Mouse (Mus musculus): ENCODE measurements at regions not wholly inside any gene's neighbourhood (a gene's known extent, or its start where the extent isn't known, plus 50 kb on each side); places are given as distances from the start of the nearest gene placed in this dataset.

DNA sequence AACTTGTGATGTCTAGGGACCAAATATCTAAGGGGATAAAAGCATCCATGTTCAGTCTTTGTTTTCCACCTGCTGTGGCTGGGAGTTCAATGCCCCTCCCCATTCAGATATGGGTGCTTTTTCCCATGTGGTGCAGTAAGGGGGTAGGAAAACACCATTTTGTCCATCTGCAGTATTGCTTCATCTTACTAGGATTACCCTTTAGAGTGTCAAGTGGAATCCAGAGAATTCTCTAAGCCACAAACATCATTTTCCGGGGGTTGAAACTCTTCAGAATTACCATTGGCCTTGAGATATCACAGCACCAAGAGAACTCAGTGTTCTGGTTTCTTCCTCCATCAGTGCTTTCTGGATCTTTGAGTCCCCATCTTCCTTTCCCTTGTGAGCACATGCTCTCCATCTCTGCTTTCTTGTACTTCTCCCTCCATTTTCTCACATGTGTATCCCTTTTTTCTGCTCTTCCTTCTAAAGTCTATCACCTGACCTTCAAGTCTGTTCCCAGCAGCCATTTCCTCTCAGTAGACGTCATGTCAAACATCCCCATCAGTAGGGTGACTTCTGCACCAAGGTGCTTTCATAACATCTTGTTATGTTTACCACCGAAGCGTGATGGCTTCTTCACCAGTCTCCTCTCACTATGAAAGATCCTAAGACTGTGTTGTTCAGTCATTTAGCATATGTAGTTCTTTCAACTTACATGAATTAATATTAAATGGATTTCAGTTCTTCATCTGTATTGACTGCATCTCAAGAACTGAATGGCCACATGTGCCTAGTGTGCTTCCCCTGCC lies 431.6 kb upstream of the Ubash3b start:
- Histone ChIP-seq H3K9ac (no peak overlapping the region), H3K27me3 (no peaks in the 10 kb centered on the region), H3K4me1 (peaks cover 37% of the 10 kb centered on the region), H3K4me2 (no peak overlapping the region), H3K36me3 (peaks cover 31% of the 10 kb centered on the region), H3K27ac (no peak overlapping the region; the same call in 1 of the 2 replicates), H3K9me3 (no peaks in the 10 kb centered on the region), H3K4me3 (no peak overlapping the region)
- no peak for ATAC-seq (ENCODE audit: insufficient number of reproducible peaks, low FRiP score, low TSS enrichment, low read depth)
- 81% methylated on average over 4 of the region's 4 CpGs for WGBS

DNA sequence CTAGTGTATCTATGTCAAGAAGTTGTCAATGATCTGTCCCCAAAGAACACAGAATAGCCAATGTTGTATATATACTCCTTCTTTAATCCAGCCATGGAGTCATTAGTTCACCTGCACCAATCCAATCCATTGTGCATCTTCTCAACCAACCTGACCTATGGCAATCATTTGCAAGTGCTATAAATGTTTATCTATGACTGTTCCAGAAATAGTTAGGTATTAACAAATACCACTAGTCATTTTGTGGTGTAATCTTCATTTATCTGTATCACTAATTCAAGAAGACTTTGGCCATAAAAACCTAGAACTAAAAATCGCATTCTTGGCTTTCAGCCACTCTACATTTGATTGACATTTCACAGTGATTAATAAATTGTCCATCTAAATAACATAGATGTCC lies 430.6 kb upstream of the Ubash3b start:
- Histone ChIP-seq H3K27ac (no peak overlapping the region), H3K4me1 (peaks cover 44% of the 10 kb centered on the region), H3K4me3 (no peak overlapping the region), H3K4me2 (no peak overlapping the region), H3K36me3 (peaks cover 35% of the 10 kb centered on the region), H3K9ac (no peak overlapping the region), H3K27me3 (no peaks in the 10 kb centered on the region), H3K9me3 (no peaks in the 10 kb centered on the region)
- no peak for ATAC-seq (ENCODE audit: insufficient number of reproducible peaks, low FRiP score, low TSS enrichment, low read depth)
- WGBS = 84% methylated on average over 1 of the region's 1 CpGs

DNA sequence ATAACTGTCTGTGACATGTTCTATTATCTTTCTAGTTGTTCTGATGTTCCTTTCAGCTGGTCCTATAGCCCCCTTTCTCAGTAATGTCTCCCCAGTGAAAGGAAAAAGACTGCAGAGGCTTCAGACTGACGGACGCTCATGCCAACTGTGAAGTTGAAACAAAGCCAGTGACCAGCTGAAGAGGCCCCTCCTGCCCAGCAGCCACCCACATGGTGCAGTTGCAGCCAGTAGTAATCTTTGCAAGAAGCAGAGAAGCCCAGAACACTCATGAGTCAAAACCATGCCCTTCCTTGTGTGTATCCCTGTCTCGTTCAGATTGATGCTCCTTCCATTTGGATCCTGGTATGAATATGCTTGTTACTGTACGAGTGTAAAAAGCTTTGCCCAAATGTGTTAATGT lies 428.7 kb upstream of the Ubash3b start:
- no peaks in the 10 kb centered on the region for H3K27me3 ChIP-seq
- no peak overlapping the region for H3K4me2 ChIP-seq
- no peak for ATAC-seq (ENCODE audit: insufficient number of reproducible peaks, low FRiP score, low TSS enrichment, low read depth)
- no peaks in the 10 kb centered on the region for H3K9me3 ChIP-seq
- no peak overlapping the region for H3K4me3 ChIP-seq
- 58% methylated on average over 4 of the region's 4 CpGs for WGBS
- peaks cover 47% of the 10 kb centered on the region for H3K4me1 ChIP-seq
- peak overlapping the region; percentile 59; the same call in 1 of the 2 replicates for H3K27ac ChIP-seq
- H3K9ac ChIP-seq = no peak overlapping the region
- peaks cover 39% of the 10 kb centered on the region for H3K36me3 ChIP-seq

DNA sequence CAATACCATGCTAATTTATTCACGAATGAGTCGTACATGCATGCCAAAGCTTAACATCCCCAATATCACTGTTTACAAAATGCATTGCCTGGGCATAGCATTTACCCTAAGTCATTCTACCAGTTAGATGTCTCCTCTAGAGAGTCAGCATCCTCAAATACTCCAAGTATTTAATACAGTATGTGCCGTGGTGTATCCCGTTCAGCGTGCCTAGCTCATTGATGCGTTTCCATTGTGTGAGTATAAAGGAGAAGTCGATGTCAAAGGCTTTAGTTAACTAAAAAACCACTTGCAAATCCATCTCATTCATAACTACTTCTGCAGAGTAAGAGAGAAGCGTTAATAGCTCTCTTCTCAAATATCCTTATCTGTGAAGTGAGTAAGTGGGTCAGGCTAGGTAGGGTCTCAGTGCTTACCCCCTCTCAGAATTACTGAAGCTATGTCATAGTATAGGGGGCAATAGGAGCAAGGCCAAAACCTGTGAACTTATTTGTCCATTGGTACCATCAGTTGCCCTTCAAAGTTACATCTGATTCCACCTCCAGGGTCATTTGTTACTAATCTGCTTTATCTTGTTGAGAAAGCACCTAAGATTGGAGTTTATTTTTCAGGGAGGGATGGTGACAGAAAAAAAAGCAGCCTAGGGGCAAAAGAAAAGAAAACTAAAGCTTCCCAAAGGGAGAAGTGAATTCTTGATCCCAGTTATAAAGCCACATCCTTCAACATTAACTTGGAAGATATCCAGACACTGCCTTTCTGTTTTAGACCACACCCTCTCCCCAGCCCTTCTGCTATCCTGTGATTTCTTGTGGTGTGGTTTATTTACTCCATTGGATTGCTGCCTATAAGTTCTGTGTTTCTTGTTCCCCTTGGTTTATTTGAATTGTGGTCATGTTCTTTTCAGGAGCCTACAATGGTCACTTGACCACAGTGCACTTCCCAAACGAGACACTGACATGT lies 427.2 kb upstream of the Ubash3b start:
- no peak for ATAC-seq (ENCODE audit: insufficient number of reproducible peaks, low FRiP score, low TSS enrichment, low read depth)
- Histone ChIP-seq H3K9ac (no peak overlapping the region), H3K4me2 (no peak overlapping the region; the same call in 1 of the 2 replicates), H3K4me1 (peaks cover 42% of the 10 kb centered on the region), H3K4me3 (no peak overlapping the region), H3K27me3 (no peaks in the 10 kb centered on the region), H3K27ac (peak overlapping the region; percentile 59), H3K9me3 (no peaks in the 10 kb centered on the region), H3K36me3 (peaks cover 39% of the 10 kb centered on the region)
- WGBS = 70% methylated on average over 9 of the region's 9 CpGs

DNA sequence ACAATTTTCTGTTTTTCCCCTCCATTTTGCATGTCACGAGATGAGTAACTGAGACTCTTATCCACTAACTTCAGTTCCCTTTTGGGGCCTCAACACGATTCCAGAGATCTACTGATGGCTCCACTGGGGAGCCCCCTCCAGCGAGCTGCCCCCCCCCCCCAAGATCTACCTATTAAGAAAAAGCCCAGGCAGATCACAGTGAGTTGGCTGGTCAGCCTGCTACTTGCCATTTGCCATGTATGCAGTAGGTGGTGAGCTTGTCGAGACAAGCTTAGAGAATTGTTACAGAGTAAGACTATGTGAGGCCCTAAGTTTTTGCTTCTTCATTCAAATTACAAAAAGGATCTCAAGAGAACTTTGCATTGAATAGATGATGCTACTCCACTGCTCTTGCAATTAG lies 426.3 kb upstream of the Ubash3b start:
- Histone ChIP-seq H3K4me3 (no peak overlapping the region), H3K27ac (peak overlapping the region; percentile 63), H3K4me2 (no peak overlapping the region), H3K36me3 (peaks cover 33% of the 10 kb centered on the region), H3K9me3 (no peaks in the 10 kb centered on the region), H3K4me1 (peaks cover 40% of the 10 kb centered on the region), H3K9ac (no peak overlapping the region), H3K27me3 (no peaks in the 10 kb centered on the region)
- no peak for ATAC-seq (ENCODE audit: insufficient number of reproducible peaks, low FRiP score, low TSS enrichment, low read depth)
- 35% methylated on average over 4 of the region's 4 CpGs for WGBS

DNA sequence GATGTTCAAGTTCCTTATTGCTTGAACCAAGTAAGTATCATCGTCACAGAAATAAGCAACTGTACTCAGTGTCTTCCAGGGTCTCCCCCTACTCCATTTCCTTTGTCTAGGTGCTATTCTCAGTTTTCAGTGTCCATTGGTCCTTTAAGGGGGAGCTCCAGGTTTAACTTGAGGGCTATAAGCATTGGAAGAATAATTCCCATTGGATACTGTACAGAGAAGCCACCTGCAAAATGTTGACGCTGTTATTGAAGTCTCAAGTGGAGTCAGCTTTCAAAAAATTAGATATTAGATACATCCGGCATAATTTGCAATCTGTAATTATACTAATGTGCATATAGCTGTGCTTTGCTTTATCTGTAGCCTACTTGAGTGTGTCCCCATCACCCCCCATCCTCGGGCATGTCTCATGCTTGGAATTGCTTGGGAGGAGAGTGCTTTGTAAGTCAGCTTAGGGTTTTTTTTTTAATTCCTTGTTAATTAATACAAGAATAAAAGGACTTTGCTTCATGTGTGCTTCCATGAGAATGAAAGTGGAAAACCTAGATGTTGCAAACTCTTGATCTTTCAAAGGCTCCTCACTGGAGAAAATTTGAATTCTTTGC lies 425.6 kb upstream of the Ubash3b start:
- 60% methylated on average over 4 of the region's 4 CpGs for WGBS
- Histone ChIP-seq H3K4me2 (peak overlapping the region; percentile 33), H3K9me3 (no peaks in the 10 kb centered on the region), H3K4me3 (peak overlapping the region; percentile 19; the same call in 1 of the 2 replicates), H3K4me1 (peaks cover 40% of the 10 kb centered on the region), H3K9ac (0 out of 2 replicates have a peak overlapping the region, but pooled peaks have one; percentile 8), H3K36me3 (peaks cover 32% of the 10 kb centered on the region), H3K27ac (peak overlapping the region; percentile 67), H3K27me3 (no peaks in the 10 kb centered on the region)
- no peak for ATAC-seq (ENCODE audit: insufficient number of reproducible peaks, low FRiP score, low TSS enrichment, low read depth)

DNA sequence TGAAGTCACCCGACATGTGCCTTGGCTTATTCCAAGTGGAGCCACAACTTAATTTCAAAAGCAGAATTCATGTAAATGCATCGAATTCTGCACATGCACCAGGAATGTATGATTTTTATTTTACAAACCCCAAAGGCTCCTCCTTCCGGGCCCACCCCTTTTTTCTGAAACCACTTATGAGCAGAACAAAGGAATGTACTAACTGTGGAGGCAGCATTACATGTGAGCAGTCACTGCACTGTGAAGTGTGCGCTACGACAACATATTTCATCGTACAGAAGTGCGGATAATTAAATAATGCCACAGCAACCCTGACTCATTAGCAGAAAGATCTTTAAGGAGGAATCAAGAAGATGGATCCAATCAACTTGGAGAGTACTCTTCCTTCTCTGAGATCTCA lies 424.8 kb upstream of the Ubash3b start:
- Histone ChIP-seq H3K36me3 (peaks cover 30% of the 10 kb centered on the region), H3K4me3 (peak overlapping the region; percentile 19), H3K4me1 (peaks cover 40% of the 10 kb centered on the region), H3K27ac (peak overlapping the region; percentile 67), H3K9ac (0 out of 2 replicates have a peak overlapping the region, but pooled peaks have one; percentile 33), H3K4me2 (peak overlapping the region; percentile 33), H3K27me3 (no peaks in the 10 kb centered on the region), H3K9me3 (no peaks in the 10 kb centered on the region)
- no peak for ATAC-seq (ENCODE audit: insufficient number of reproducible peaks, low FRiP score, low TSS enrichment, low read depth)
- 37% methylated on average over 7 of the region's 7 CpGs for WGBS

DNA sequence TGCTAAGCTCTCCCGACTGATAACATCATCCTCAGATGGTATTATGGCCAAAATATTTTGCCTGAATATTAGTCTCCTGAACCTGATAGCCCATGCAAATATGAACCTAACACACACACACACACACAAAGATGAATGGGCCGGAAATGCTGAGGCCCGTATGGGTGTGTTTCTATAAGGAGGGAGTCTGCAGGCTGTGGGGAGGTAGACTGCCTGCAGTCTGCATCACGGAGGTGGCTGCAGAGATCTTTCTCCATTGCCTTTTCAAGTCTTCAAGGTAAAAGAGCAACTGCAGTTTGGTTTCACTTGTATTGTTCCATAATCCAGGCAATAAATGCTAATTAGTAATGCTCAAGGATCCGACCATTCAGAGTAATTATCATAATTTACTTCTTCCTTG lies 424.3 kb upstream of the Ubash3b start:
- peak overlapping the region; percentile 33 for H3K4me2 ChIP-seq
- H3K9ac ChIP-seq = peak overlapping the region; percentile 33
- 16% methylated on average over 5 of the region's 5 CpGs for WGBS
- ATAC-seq (ENCODE audit: insufficient number of reproducible peaks, low FRiP score, low TSS enrichment, low read depth) = no peak
- peaks cover 24% of the 10 kb centered on the region for H3K36me3 ChIP-seq
- no peaks in the 10 kb centered on the region for H3K9me3 ChIP-seq
- H3K27me3 ChIP-seq = no peaks in the 10 kb centered on the region
- H3K4me1 ChIP-seq = peaks cover 40% of the 10 kb centered on the region
- H3K4me3 ChIP-seq = peak overlapping the region; percentile 19
- H3K27ac ChIP-seq = peak overlapping the region; percentile 67

DNA sequence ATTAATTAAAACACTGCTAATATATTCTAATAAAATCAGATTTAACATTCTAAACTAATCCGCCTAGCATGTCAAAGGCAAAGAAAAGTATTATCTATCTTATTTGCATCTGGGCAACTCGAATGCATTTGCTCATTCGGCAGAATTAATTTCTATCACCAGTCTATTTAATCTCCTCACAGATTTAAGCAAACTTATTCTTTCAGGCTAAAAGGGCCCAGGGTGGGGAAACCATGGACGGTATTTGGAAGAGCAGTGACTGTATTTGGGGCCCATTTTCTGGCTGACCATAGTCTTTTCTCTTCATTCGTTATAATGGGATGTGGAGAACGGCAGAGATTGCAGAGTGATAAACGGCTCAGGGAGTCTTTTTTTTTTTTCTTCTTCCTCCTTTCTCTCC lies 423.5 kb upstream of the Ubash3b start:
- Histone ChIP-seq H3K9ac (peak overlapping the region; percentile 31; the same call in 1 of the 2 replicates), H3K4me3 (peak overlapping the region; percentile 28), H3K4me1 (peaks cover 37% of the 10 kb centered on the region), H3K27me3 (no peaks in the 10 kb centered on the region), H3K27ac (peak overlapping the region; percentile 76), H3K4me2 (peak overlapping the region; percentile 47), H3K36me3 (peaks cover 17% of the 10 kb centered on the region), H3K9me3 (no peaks in the 10 kb centered on the region)
- WGBS = 16% methylated on average over 7 of the region's 7 CpGs
- no peak for ATAC-seq (ENCODE audit: insufficient number of reproducible peaks, low FRiP score, low TSS enrichment, low read depth)

DNA sequence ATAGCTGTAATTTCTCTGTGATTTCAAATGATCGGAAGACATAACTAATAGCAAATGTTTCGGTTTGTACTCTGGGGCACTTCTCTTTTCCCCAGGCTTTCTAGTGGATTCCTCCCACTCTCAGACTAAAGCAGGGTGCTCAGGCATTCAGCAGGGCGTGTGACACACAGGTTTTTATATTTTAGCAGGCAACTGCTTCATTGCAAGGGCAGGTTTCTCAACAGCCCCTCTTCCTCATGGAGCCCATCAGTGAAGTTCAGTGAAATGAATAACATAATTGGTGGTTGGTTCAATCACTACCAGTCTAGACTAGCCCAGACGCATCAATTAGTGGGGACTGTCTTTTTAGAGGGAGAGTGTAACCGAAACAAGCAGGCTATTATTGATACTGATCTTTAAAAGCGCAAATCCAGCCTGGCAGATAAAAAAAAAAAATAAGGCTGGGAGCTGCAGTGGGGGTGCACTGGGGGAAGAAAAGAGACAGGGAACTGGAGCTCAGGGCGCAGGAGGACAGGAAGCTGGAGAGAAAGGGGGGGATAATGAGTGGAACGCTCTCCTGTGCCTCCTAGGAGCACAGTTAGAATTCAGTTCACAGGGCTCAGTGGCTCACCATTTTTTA lies 422.3 kb upstream of the Ubash3b start:
- 7% methylated on average over 8 of the region's 8 CpGs for WGBS
- H3K27ac ChIP-seq = peak overlapping the region; percentile 97
- no peaks in the 10 kb centered on the region for H3K27me3 ChIP-seq
- peaks cover 29% of the 10 kb centered on the region for H3K4me1 ChIP-seq
- H3K36me3 ChIP-seq = peaks cover 8% of the 10 kb centered on the region; the same call in 1 of the 2 replicates
- H3K4me3 ChIP-seq = peak overlapping the region; percentile 58
- peak overlapping the region; percentile 44 for H3K9ac ChIP-seq
- no peak for ATAC-seq (ENCODE audit: insufficient number of reproducible peaks, low FRiP score, low TSS enrichment, low read depth)
- peak overlapping the region; percentile 45 for H3K4me2 ChIP-seq
- no peaks in the 10 kb centered on the region for H3K9me3 ChIP-seq

DNA sequence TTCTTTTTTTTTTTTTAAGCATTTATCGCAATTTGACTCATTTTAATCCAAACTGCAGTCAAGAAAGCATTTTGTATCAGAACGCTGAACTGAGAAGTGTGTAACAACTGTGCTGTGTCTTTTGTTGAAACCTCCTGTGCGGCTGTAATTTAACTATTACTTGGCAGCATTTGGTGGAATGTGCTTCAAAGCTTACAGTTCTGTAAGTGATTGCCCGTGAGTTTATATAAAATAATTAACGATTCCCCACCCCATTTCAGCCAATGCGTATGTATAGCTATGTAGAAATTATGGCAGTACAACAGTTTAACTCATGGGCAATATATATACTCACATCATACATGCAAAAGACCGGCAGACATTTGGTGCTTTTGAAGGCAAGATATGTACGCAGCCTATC lies 421.8 kb upstream of the Ubash3b start:
- Histone ChIP-seq H3K4me2 (peak overlapping the region; percentile 45), H3K9ac (peak overlapping the region; percentile 44), H3K9me3 (no peaks in the 10 kb centered on the region), H3K27ac (peak overlapping the region; percentile 97), H3K4me3 (peak overlapping the region; percentile 58), H3K36me3 (peaks cover 8% of the 10 kb centered on the region; the same call in 1 of the 2 replicates), H3K4me1 (peaks cover 23% of the 10 kb centered on the region), H3K27me3 (no peaks in the 10 kb centered on the region)
- no peak for ATAC-seq (ENCODE audit: insufficient number of reproducible peaks, low FRiP score, low TSS enrichment, low read depth)
- WGBS = 11% methylated on average over 8 of the region's 8 CpGs
